Mouse (Mus musculus) mesoderm, embryonic 11.5 days (tissue): Measurements from ENCODE around the gene Pak1ip1.
A peak's percentile ranks its signal among the peaks of the same experiment; 100 is the strongest.

ENCODE experiments used
- DNase-seq: peaks from one replicate; pipeline ENCODE4 v3.0.0-alpha.2; 2012; ENCODE audit warnings: low read depth, low spot score

Pak1ip1 gene

DNA sequence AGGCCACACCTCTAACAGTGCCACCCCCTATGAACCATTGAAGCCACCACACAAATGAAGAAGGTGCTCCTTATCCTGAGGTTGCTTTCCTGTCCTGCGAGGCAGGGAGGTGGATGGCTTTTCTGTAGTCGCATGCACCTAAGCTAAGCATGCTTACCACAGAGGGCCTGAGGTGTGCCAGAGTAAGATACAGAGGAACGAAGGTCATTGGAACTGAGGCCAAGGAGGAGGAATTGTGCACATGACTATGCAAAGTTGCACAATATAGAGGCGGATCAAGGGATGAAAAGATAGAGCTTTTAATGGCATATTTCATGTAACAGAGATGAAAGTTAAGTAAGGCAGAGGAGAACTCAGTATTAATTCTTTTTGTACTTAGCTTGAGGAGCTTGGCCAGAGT lies 5.4 kb downstream of the Pak1ip1 start:
- no peak for DNase-seq

DNA sequence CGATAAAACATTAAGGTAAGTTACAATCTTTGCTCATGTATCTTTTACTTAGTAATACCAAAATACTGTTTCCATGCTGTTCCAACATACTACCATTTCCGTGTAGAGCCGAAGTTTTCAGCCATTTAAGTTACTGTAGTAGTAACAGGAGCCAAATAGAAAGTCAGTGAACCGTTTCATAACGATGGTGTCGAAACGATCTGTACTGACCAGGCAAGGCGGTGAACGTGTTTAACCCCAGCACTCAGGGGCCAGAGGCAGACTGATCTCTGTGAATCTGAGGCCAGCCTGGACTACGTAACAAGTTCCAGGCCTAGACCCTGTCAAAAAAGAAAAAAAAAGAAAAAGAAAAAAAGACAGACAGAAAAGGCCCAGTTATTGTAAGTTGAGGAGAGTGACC lies 7.4 kb downstream of the Pak1ip1 start:
- DNase-seq = no peak

DNA sequence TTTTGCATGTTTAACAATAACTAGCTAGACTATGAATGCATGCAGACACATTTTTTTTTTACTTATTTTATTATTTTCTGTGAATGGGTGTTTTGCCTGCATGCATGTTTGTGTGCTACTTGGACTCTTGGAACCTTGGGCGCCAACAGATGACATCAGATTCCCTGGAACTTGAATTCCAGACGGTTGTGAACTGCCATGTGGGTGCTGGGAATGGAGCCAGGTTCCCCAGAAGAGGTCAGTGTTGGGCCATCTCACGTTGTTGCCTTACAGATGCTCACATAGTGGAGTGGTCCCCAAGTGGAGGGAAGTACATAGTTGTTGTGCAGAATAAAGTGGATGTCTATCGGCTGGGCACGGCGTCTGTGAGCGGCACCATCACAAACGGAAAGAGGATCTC lies 8.1 kb downstream of the Pak1ip1 start:
- no peak for DNase-seq

DNA sequence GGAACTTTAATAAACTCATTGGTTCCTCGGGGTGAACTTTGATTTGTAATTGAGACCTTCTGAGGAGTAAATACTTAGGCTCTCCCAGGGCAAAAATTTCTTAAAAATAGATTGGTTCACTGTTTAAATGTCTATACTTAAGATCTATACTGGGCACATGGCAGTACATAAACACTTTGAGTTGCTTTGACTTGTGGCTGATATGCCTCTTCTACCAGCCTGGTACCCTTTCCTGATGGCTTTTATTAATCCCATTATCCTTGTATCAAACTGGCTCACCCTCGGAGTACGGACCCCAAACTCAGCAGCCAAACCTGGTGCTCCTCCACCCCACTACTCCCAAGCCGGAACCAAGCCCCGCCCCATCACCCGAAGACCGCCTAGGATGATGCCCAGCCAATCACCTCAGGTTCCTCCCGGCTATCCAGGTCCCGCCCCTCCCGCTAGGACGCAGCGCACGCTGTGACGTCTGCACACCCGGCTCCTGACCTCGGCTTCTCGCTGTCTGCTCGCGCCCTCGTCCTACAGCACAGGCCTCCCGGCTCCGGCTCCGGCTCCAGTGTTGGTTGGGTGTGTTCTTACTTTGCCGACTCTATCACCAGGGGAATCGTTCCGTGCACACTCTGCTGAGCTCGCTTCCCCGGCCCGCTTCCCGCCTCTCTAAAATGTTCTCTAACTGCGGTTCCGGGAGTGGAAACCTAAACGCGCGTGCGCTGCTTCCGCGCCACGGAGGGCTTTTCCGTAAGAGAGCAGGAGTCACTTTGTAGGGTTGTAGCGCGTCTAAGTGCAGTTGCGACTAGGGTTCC lies 15.2 kb downstream of the Pak1ip1 start, which contains the start of gene Tmem14c:
Gene Tmem14c (plus strand): TSS at position 464 of the 806 bp plus-strand sequence.
- DNase-seq = peak; percentile 95

DNA sequence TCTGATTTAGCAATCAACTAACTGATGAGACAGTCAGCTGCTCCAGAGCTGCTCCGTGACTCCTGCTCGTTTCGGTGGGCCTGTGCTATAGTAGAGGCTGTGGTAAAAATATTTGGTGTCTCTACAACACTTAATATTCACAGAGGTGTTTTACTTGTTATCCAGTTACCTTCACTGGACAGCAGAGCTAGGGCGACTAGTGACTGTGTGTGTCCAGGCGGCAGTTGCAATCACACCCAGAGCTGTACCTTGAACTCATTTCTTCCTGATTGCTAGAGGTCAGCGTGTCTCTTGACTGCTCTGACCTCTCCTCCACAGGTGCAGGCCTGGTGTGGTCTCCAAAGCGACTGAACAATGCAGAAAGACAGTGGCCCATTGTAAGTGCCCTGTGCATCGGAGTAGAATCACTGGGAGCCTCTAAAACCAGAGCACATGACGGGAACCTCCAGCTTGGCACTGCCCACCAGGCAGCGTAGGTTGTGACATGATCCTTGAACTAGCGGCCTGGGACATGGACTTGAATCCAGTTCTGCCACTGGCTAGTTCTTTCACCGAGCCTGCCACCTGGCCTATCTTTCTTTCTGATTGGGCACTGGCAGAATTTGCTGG lies 16.1 kb downstream of the Pak1ip1 start:
- no peak for DNase-seq

DNA sequence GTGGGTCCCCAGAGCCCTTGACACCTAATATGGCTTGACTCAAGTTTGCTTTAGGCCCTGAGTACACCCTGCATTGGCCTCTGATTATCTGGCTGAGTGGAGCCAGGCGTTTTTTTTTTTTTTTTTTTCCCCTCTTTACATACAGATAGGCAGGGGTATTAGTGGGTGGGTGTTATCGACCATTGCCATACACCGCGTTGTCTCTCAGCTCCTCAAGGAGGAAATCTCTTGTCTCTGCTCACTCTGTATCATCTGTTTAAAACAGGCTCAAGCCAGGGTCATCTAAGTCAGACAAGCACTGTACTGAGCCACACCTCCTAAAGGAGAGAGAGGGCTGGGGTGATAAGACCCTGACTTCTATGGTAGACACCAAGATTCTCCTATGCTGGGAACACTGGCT lies 17.0 kb downstream of the Pak1ip1 start:
- no peak for DNase-seq

DNA sequence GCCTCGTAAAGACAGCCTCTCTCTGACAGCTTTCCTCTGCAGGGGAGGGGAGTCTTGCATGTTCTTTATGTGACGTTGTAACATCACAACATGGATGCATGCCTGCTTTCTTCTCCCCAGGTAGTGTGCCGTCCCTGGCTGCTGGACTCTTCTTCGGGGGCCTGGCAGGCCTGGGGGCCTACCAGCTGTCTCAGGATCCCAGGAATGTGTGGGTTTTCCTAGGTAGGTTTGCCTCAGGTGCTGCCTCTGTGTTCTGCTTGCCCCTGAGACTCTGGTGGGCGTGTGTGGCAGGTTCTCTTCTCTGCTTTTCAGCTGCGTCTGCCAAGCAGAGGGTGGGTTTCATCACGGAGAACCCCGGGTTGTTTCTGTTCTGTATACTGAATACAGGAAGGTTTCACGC lies 17.4 kb downstream of the Pak1ip1 start:
- no peak for DNase-seq

DNA sequence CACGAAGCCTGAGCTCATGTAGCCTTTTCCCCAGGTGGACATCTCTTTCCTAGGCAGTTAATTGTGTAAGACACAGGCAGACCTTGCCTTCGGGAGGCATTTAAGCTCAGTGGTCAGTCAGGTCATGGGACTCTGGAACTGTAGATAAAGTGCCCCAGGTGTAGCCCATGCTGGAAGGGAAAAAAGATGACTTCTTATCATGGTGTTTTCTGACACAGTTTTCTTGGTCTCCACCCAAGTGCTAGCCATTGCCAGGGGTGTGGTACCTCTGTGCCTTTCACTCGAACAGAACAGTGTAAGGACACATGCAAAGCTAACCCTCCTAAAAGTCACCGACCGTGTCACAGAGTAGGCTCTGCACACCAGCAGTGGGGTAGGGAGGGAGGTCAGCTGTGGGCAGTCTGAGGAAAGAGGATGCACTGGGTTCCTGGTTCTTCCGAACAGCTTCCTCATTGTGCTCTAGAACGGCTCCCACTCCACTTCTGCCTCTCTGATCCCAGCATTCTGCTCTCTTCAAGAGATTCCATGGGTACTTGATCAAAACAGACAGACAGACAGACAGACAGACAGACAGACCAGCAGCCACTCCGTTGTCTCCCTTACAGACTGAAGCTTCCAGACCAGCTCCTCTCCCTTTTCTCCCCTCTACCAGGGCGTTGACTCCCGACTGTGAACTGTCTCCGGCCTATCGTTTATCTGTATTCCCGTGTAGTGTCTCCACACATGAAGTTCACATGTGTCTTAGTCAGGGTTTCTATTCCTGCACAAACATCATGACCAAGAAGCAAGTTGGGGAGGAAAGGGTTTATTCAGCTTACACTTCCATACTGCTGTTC lies 18.2 kb downstream of the Pak1ip1 start:
- no peak for DNase-seq

DNA sequence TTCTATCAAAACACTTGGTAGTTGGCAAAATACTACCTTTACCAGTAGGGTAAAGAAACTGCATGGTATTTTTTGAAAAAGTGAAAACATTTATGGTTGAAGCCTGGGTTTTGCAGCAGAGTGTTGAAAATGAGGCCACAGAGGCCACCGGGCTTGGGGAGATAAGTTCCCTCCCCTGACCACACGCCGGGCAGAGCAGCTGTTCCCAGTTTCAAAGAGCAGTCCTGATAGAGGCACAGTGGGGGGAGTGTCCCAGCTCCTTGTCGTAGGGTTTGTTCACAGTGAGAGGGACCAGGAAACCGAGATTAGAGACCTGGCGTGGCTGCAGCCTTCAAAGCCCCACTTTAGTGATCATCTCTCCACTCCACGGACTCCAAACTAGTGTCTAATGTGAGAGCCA lies 19.7 kb downstream of the Pak1ip1 start:
- DNase-seq = no peak

DNA sequence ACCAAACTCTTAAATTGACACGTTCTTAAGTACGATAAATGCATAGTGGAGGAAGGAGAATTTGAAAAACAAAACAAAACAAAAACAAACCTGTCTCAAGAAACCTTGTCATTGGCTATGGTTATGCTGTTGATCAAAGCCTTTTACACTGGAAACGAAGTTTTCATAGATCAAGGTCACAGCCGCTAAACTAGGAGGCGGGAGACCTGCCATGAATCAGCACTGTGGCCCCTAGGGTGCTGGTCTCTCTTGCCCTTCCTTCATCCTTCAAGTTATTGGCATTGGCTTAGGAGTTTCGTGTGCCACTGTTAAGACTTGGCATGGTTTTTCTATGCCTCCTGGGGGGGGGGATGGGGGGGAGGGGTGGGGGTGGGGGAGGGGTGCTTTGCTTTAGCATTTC lies 20.8 kb downstream of the Pak1ip1 start:
- no peak for DNase-seq

DNA sequence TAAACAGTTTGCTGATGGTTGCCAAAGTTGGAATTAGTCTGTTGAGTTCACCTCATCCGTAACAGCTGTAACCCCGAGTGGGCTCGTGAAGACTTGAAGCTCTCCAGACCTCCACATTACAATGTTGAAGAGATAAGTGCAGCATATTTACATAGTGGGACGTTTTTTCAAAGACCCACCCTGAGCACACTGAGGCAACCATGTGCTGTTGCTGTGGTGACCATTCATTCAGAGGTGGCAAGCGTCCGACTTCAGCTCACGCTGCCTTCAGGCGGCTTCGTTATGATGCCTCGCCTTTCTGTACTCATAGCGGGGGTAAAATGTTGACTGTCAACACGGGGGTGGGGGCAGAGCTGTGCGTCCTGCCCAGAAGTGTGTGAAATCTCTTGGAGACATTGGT lies 21.3 kb downstream of the Pak1ip1 start:
- DNase-seq = no peak

DNA sequence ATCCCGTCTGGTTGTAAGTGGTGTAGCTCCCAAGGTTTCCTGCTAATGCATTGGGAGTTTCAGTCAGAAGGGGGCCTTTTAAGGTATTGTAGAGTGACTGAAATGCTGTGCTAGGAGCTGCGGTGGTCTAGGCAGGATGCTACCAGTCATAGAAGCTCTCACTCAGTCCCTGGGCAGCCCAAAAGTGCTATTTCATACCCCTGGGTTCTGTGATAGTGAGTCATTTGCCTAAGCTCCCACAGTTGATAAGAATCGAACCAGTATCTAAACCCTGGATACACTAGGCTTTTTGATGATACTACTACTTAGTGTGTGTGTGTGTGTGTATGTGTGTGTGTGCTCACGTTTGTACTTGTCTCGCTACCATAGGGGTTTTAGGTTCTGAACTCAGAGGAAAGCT lies 29.3 kb downstream of the Pak1ip1 start:
- DNase-seq = no peak

DNA sequence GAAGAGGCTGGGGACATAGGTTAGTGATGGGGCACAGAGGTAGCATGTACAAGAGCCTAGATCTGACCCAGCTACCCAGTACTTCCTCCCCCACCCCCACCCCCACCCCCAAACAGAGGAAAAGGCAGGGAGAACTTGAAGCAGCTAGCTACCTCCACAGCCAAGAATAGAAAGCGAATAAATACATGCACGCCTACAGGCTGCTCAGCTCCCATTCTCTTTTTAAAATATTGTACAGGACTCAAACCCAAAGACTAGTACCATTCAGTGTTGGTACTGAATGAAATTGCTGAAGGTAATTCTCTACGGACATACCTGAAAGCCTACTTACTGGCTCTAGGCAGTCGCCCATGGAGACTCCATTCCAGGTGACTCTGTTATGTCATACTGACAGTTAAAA lies 41.7 kb downstream of the Pak1ip1 start:
- DNase-seq = no peak

DNA sequence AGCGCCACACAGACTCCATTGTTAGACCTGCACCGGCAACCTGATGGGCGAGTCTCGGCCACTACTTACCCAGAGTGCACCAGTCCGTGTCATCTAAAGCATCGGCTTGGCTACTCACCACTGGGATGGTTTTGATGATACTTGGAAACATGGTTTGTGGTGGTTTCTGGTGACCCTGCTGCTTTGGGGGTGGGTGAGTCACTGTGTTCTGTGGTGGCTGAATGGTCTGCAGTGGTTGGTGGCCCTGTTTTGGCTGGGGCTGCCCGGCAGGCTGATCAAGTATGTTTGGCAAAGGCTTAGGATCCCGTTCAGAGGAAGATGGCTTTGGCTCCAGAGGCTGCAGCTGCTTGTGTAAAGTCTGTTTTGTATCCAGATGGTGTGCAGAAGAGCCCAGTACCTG lies 45.1 kb downstream of the Pak1ip1 start:
- DNase-seq = no peak

DNA sequence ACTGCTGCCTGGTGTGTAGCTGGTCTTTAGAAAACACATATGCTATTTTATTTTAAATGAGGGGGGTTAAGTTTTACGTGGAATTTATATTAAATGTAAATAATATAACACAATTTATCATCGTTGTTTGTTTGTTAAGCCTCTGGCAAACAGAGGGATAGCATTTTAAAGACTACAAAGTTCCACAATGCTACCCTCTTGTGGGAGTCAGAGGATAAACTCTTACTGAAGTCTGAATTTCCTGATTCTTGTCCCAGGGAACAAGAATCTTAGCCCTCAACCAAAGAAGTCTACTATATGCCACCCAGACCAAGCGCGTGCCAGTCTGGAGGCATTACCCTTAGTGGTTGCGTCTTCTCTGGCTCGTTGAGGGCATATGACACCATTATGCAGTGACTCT lies 46.5 kb downstream of the Pak1ip1 start:
- DNase-seq = no peak

DNA sequence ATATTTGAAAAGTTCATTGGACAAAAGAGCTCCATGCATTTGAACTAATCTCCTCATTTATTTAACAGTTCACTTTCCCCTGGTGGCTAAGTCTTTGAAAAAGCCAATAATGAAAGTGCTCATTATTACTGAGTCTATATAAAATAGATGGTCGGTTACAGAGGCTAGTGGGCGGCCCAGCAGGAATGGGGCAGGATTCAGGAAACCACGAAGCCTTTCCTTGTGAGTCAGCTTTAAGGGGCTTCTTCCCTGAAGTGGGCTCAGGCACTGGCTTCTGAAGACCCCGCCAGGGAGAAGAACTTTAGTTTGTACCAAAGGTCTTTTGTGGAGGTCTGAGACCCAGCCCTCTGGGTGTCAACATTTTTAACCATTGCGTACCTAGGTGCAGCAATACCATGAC lies 51.1 kb downstream of the Pak1ip1 start:
- DNase-seq = no peak
